Mouse (Mus musculus) liver, adult 2 months (tissue): ENCODE data around the gene Snx10.

ENCODE experiments used
- CTCF ChIP-seq: fragments of 200-500 bp; IDR thresholded peaks from 2 replicates; pipeline ENCODE4 v1.5.1; 2011; ENCODE audit warnings: low read depth, low read length, control low read depth
- POLR2A ChIP-seq: fragments of 200-500 bp; IDR thresholded peaks from 2 replicates; pipeline ENCODE4 v1.6.1; 2011; ENCODE audit warnings: low read length, control low read depth; ENCODE audit not compliant: insufficient read depth; ENCODE audit errors: extremely low read depth

GRCm38 (mm10) chr6:51606245-51606644, 82.5 kb downstream of the Snx10 start:
- TF ChIP-seq CTCF, result no peak
- TF ChIP-seq POLR2A, result no peak
